Mouse (Mus musculus): ENCODE results near the gene Gm11733.
"Not testable (repeated sequence)": the region's sequence is repeated elsewhere in the genome, so short reads cannot be mapped to it uniquely, and the experiment has no call there.

Gm11733 gene

GRCm38 (mm10) chr11:117484198-117484597 is at the start of gene Gm11733:
Gene Gm11733, plus strand, starts transcription at chr11:117484368.
- no peak for DNase-seq

DNA sequence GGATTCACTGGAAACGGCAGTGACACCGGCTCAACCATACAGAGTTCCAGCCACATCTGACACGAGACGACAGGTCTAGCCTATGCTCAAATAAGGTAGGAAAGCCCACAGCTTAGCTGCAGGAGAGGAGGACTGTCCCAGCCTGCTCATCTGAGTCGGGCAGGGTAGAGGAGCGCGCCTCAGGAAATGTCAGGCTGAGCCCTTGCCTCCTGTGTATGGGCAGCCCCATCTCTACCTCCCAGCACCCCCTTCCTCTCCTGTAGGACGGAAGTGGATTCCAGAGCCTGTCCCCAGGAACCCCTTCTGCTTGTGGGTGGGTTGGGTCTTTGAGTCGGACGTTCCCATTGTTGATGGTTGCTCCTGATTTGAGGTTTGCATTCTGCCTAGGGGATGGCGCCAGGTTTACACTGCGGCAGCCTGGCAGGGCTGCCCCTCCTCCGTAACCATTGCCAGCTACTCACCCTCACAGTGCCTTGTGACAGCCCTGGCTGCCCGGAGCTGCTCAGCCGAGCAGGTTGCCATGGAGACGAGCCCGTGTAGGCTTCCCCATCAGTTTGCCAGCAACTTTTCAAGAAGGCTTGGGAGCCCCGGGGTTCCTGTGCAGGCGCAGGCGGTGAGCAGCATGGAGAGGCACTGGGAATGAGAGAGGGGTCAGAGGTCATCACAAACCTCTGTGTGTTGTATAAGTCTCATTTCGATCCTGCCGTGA is 47.6 kb upstream of the Gm11733 start:
- peak; percentile 80 for DNase-seq

DNA sequence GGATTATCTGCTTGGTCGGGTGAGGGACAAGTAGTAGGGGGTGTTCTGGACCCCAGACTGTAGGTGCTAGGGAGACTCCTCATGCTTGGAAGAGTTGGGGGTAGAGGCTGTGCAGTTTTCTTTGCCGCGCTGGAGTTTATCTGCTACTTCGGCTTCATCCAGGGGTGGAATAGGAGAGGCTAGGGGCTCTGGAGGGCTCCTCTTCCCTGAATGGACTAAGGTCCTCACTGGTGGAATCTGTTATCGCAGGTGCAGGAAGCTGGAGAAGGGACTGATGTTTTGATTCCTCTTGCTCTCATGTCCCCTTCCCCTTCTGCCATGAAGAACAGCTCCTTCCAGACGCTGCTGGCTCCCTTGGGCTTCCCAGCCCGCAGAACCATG is 47.1 kb upstream of the Gm11733 start:
- no peak for DNase-seq

DNA sequence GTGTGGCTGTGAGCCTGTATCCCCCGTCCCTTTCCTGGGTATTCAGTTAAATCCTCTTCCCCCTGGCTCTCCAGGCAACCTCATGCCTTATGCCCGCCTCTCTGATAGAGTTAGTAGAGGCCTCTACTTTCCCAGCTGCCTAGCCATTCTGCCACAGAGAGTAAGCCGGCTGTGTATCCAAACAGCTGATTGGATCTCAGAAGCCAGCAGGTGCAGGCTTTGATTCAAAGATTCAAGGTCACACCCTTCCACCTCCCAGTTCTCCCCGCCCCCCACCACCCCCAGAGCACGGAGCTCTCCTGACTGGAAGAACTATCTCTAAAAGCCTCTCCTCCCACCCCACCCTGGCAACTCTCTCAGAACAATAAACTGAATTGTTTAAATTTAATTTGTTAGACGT is 45.8 kb upstream of the Gm11733 start:
- no peak for DNase-seq

- DNase-seq: no peak
Observed at GRCm38 (mm10) chr11:117440865-117441425, 43.2 kb upstream of the Gm11733 start.

GRCm38 (mm10) chr11:117444090-117444489 is 40.1 kb upstream of the Gm11733 start:
- DNase-seq: no peak

DNA sequence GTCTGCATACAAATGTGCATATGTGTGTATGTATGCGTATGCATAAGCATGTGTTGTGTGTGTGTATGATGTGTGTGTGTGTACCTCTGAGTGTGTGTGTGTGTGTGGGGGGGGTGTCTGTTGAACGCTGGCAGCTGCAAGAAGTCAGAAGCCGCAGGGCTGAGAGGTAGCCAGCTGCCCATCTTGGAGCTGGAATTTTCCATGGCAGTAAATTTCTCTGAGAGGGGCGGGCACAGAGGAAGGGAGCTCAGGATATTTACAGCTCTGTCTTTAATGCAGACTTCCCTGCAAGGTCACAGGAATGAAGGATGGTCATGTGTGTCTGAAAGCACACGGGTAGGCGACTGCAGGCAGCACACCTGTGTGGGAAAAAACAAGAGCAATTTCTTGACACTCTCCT is 38.5 kb upstream of the Gm11733 start:
- peak; percentile 53 for DNase-seq

DNA sequence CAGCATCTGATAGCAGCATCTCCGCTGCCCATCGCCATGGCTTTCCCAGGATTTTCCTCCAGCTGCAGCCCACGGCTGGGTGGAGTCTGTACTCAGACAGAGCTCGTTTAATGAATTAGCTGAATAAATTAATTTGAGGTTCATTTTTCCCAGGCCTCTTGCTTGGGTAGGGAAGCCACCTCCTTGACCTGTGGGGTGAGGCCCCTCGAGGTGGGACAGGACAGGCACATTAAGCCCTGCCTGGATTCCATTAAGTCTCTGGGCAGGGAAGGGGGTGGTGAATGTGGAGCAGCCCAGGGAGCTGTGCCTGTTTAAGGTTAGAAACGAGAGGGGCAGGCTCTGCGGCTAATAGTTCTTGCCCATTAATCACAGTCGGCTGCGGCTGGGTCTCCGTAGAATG is 30.1 kb upstream of the Gm11733 start:
- no peak for DNase-seq

DNA sequence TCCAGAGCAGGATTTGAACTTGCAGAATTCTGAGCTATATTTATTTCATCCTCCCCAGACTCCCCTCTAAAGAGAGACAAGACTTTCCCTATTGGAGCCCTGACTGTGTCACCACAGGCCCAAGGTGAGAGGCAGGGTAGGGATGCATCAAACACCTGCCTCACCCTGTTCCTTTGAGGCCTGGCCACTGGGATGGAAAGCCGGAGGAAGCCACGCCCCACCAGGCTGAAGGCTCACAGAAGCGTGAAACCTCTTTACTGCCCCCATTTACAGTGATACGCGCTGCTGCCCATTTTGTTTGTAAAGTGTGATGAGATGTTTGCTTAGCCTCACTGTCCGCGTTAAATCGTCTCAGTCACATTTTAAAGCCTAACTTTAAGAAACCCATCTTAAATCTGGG is 25.0 kb upstream of the Gm11733 start:
- DNase-seq: peak; percentile 31

GRCm38 (mm10) chr11:117462202-117462864 is 21.8 kb upstream of the Gm11733 start:
- no peak for DNase-seq

DNA sequence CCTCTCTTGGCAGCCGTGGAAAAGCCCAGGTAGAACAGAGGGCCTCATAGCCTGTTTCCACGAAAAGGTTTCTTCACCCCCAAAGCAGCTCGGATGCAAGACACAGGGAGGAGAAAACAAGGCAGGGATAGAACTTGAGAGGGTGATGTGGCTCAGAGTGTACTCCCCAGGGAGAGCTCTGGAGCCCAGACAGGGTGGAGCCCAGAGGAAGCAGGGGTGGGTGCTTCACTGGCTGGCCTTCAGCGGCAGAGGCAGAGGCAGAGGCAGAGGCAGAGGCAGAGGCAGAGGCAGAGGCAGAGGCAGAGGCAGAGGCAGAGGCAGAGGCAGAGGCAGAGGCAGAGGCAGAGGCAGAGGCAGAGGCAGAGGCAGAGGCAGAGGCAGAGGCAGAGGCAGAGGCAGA is 20.8 kb upstream of the Gm11733 start:
- DNase-seq: not testable (repeated sequence)

DNA sequence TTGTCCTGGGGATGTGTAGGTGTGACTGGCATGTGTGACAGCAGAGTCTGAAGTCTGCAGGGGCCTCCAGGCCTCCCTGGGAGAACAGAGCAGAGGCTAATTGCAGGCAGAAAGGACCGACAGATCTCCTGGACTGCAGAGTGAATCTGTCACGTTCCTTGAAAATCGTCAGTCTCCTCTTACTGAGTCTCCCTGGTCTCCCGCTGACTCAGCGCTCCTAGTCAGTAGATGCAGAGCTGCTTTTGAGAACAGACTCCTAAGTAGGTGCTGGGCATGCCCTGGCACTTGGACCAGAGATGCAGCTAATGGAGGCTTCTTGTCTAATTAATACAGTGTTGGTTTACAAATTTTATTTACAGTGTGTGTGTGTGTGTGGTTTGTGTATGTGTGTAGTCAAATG is 17.9 kb upstream of the Gm11733 start:
- DNase-seq: no peak

DNA sequence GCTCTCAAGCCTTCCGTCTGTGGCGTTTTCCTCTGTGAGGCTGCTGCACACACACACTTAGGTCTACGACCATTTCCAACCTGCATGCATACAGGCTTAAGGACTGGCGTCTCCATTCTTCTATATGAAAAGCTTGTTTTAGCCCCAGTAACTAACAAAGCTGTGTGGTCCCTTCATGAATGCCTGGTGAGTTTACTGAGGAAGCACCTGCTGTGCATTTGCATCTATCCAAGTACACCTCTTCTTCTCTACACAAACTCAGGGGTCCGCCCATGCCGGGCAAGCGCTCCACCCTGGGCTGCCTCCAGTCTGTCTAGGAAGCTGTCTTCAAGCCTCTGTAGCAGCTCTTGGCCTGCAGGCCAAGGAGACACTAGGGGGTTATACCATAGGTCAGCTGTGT is 17.3 kb upstream of the Gm11733 start:
- DNase-seq: no peak

DNA sequence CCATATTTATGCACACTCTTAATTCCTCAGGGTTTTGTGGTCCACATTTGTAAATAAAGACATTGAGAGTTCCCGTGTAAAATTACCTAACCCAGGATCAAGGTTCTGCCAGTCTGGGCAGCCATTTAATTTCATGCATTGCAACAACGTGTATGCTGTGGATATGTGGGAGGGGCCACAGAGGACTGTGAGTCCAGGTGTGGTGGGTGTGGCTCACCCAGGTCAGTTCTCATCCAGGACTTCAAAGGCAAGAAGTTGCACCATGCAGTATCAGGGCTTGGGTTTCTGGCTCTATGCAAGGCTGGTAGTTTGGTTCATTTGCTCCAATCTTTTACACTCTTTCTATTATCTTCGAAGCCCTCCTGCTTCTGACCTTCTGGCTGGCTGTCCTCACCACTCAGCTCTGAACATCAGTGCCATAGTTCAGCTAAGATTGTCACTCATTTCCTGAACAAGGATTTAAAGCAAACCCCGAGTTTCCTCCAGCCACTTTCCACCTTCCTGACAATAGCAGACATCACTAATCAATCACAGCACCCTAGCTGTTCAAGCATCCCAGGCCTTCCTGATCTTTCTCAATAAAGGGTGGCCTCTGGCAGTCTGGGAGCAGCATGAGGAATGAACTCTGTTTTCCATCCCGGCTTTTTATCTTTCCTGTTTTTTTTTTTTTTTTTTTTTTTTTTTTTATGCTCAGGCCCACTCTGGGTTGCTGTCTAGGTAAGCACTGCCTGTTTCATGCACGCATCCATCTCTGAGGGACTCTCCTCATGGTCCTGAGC is 15.4 kb upstream of the Gm11733 start:
- DNase-seq: no peak

DNA sequence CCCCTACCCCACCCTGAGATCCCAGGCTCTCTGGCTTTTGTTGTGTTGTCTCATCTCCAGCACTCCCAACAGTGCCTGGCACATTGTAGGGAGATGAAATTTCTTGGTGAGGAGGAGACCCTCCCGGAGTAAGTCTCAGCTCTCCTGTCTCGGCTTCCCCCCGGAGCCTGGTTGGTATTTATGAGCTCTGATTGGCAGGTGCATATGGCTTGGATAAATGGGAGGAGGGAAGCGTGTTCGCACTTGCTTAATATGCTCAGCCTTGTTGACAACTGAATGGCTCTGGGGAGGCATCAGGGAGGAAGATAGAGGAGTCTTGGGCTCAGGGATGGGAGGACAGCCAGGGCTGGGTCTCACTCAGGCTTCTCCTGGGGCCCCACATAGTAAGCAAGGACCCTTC is 14.4 kb upstream of the Gm11733 start:
- DNase-seq: no peak

DNA sequence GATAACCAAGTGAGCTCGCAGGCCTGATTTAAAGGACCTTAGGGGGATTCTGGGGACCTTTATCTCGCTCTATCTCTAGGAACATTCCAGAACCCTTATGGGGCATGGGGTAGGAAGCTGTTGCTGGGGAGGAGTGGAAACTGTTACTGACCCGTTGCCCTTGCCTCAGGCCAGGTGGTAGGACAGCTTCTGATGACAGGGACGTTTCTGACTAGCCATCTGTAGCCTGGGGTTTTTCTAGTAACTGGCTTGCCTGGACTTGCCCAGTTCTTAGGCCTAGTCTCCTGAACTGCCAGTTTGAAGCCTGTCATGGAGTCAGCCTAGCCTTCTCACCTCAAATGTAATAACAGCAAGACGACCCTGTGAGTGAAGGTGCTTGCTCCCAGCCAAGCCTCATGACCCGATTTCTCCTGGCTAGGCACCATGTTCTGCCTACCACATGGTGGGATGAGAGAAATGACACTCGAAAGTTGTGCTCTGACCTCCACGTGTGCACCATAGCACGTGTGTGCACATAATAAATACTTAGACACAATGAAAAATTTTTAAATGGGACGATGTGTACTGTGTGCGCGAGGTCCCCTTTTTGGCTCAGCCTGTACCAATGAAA is 13.5 kb upstream of the Gm11733 start:
- no peak for DNase-seq

DNA sequence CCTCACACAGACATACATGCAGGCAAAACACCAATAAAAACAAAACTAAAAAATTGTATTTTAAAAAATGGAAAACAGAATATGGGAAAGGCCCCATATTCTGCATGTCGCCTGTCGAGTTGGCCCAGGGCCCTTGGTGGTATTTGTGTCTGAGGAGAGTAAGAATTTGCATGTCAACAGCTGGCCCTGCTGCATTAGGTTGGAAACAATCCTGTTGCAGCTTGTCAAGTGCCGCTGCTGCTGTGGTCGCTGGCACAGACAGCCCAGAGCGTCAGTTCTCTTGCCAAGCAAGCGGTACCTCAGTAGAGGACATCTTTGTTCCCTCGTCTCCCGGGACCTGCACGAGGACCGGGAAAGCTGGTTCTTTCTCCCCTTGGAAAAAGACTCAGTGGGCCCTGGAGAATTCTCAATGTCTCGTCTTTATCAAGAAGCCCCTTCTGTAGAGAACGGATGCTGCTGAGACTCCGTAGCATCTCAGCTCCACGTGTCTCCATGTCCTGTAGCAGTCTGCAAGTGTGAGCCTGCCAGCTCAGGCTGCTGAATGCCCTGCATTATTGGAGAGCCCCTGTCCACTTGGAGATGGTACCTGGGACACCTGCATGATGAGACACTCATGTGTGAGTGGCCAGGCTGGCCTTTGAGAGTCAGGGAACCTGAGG is 12.4 kb upstream of the Gm11733 start:
- no peak for DNase-seq

GRCm38 (mm10) chr11:117472885-117473284 is 11.3 kb upstream of the Gm11733 start:
- DNase-seq: no peak

DNA sequence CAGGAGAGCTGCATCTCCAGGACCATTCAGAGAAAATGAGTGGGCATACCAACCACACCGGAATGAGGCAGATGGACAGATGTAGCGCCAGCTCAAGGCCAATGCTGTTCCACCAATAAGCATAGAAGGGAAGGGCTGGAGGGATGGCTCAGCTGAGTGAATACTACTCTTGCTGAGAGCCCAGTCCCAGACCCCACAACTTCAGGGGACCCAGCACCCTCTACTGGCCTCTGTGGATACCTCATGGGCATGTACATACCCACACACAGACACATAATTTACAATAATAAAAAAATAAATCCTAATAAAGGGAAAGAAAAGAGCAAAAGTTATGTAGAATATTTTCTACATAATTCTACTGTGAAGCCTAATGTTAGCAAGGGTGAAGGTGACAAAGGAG is 9.0 kb upstream of the Gm11733 start:
- DNase-seq: no peak

GRCm38 (mm10) chr11:117475669-117476068 is 8.5 kb upstream of the Gm11733 start:
- DNase-seq: peak; percentile 30

- no peak for DNase-seq
Observed at GRCm38 (mm10) chr11:117476554-117477107, 7.5 kb upstream of the Gm11733 start.

DNA sequence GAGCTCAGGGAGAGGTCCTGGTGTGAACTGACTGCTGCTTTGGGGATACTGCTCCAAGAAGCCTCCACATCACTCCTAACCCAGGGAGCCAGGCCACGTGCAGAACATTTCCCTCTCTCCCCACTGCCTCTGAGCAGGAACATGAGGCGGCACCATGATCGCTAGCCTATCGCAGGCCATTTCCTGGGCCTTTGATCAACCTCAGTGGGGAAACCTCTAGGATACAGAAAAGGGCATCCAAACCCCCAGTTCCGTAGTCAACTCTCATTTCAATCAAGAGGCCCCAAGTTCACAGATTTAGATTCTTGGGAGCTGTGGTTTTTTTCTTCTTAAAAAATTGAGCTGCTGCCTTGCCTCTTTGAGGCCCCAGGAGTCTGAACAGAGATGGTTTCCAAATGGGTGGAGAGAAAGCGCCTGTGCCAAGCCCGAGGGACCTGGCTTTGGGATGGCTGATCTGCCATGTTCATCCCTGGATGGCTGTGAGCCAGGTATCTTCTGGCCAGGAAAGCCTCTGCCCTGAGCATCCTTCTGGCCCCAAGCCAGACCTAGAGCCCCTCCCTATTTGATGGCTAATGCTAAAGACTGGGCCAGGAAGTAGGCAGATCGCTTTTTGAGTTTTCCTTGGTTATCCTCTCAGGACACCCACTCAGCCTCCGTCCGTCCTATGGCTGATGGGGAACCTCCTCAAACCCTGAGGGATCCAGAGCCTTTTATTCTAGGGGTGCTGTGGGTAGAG is 5.7 kb upstream of the Gm11733 start:
- DNase-seq: peak; percentile 12
